Mouse (Mus musculus) bone marrow macrophage, adult 2 months (primary cell): Measurements from ENCODE around the gene Pid1. TPM values are rescaled to one million over a fixed set of nuclear protein-coding genes. Genes with fewer than 3 reads are reported as not detected.
"Not testable (repeated sequence)": the region's sequence is repeated elsewhere in the genome, so short reads cannot be mapped to it uniquely, and the experiment has no call there.

Source experiments
- H3K27ac ChIP-seq: 2 replicates; pipeline ENCODE4 v1.5.1; 2012; ENCODE audit warnings: low read depth, low read length; ENCODE audit not compliant: insufficient read depth
- H3K4me1 ChIP-seq: 2 replicates; pipeline ENCODE4 v1.6.1; 2012; ENCODE audit warnings: low read length; ENCODE audit not compliant: control insufficient read depth, insufficient read depth
- H3K4me3 ChIP-seq: 2 replicates; pipeline ENCODE4 v1.5.1; 2012; ENCODE audit warnings: mild to moderate bottlenecking, low read length, moderate library complexity; ENCODE audit not compliant: insufficient read depth
- CTCF ChIP-seq: IDR thresholded peaks from 2 replicates; pipeline ENCODE4 v1.5.1; 2012; ENCODE audit warnings: low read depth, mild to moderate bottlenecking, low read length, moderate library complexity
- POLR2A ChIP-seq: IDR thresholded peaks from 2 replicates; pipeline ENCODE4 v1.6.1; 2012; ENCODE audit warnings: mild to moderate bottlenecking, low read depth, low read length, borderline replicate concordance
- polyA plus RNA-seq: library from polyadenylated mRNA; stranded (reverse); fragments of >200 nt; gene quantifications from 2 replicates; pipeline ENCODE4 v1.2.4, GENCODE M21; 2012; ENCODE audit not compliant: missing spikeins, insufficient read depth, insufficient read length

Gene Pid1
- polyA plus RNA-seq, 1 experiment = 302 TPM

- Histone ChIP-seq H3K27ac (peak overlapping the region; percentile 67), H3K4me1 (peaks cover 46% of the 10 kb centered on the region), H3K4me3 (no peak overlapping the region)
- TF ChIP-seq CTCF (no peak), POLR2A (no peak)
These were observed 122.7 kb downstream of the Pid1 start for GRCm38 (mm10) chr1:84241192-84241828.

GRCm38 (mm10) chr1:84240203-84240602 is 123.8 kb downstream of the Pid1 start:
- H3K4me3 ChIP-seq = no peak overlapping the region
- no peak for TF ChIP-seq CTCF

DNA sequence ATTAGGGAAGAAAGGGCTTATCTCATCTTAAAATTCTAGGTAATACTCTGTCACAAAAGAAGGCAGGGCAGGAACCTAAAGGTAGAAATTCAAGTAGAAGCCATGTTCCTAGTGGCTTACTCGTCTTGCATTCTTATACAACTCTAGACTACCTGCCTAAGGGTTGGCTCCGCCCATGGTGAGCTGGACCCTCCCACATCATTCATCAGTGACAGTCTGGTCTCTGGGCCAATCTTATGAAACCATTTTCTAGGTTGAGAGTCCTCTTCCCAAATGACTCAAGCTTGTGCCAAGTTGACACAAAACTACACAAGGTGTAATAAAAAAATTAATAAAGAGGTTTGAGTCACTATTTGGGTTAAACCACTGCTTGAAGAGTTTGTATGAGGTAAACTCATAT is 133.5 kb downstream of the Pid1 start:
- no peak for TF ChIP-seq CTCF
- no peak for TF ChIP-seq POLR2A
- no peak overlapping the region for H3K27ac ChIP-seq
- H3K4me1 ChIP-seq = no peaks in the 10 kb centered on the region
- no peak overlapping the region for H3K4me3 ChIP-seq

More at GRCm38 (mm10) chr1:84240203-84240602, 123.8 kb downstream of the Pid1 start:
- H3K4me1 ChIP-seq = peaks cover 43% of the 10 kb centered on the region
- H3K27ac ChIP-seq = peak overlapping the region; percentile 63

DNA sequence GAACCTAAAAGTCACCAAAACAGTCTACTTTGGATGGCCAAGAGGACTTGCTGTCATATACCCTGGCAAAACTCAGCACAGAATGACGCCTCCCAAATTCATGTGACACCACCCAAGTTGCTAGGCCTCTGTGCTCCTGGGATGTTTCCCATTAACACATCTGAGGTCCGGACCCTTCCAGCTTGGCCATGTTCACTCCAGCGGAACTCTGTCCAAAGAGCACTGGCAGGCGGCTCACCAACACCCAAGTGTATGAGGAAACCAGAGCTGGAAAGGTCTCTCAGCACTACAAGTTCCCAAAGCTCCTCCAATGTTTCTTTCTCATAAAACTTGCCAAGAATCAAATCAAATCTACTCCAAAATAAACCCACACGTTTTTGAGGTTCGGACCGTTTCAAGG is 138.4 kb downstream of the Pid1 start:
- TF ChIP-seq CTCF (no peak), POLR2A (no peak)
- peaks cover 14% of the 10 kb centered on the region for H3K4me1 ChIP-seq

GRCm38 (mm10) chr1:84222051-84222450 is 141.9 kb downstream of the Pid1 start:
- no peak overlapping the region for H3K4me3 ChIP-seq
- TF ChIP-seq CTCF = no peak
- TF ChIP-seq POLR2A = no peak
- no peak overlapping the region for H3K27ac ChIP-seq
- peaks cover 31% of the 10 kb centered on the region for H3K4me1 ChIP-seq

More for the DNA sequence above, 138.4 kb downstream of the Pid1 start:
- H3K27ac ChIP-seq = no peak overlapping the region
- H3K4me3 ChIP-seq = no peak overlapping the region

GRCm38 (mm10) chr1:84218605-84219004 is 145.4 kb downstream of the Pid1 start:
- peaks cover 46% of the 10 kb centered on the region for H3K4me1 ChIP-seq
- peak overlapping the region; percentile 88 for H3K27ac ChIP-seq
- no peak for TF ChIP-seq POLR2A
- H3K4me3 ChIP-seq = no peak overlapping the region

DNA sequence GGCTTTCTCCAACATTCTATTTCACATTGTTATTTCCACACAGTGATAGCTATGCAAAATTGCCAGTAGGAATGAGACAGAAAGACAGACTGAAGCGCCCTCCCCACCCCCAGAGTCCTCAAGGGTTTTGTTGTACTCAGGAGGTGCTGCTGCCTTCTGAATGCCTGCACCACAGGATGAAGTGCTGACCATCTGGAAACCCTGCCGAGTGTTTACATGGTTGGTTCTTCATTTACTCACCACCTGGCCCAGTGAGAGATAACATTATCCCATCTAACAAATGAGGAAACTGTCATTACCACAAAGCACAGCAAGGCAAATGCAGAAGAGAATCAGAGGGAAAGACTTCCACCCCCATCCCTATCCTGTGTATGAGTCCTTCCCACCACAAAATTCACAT is 146.2 kb downstream of the Pid1 start:
- peak overlapping the region; percentile 88 for H3K27ac ChIP-seq

DNA sequence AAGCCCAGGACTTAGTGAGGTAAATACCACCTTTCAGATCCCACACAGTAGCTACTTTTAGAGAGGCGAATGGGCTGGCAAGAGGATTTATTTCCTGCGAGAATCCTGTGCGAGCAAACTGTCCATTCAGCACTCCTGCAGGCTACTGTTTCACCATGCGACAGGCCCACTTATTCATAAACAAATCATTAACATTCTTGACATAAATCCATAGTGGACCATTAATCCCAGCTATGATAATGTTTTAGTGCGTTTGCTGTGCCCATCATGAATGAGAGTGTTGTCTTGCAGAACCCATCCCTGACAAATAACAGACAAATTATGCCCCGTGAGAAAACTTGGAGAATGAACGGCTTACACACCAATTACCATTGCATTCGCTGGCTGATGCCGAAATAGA is 152.5 kb downstream of the Pid1 start:
- H3K4me1 ChIP-seq = peaks cover 25% of the 10 kb centered on the region
- no peak for TF ChIP-seq CTCF
- no peak for TF ChIP-seq POLR2A
- no peak overlapping the region for H3K27ac ChIP-seq
- H3K4me3 ChIP-seq = no peak overlapping the region

More for the DNA sequence above, 146.2 kb downstream of the Pid1 start:
- Histone ChIP-seq H3K4me1 (peaks cover 50% of the 10 kb centered on the region), H3K4me3 (no peak overlapping the region)
- TF ChIP-seq POLR2A = no peak
- no peak for TF ChIP-seq CTCF

GRCm38 (mm10) chr1:84205746-84206145 is 158.2 kb downstream of the Pid1 start:
- peaks cover 16% of the 10 kb centered on the region for H3K4me1 ChIP-seq
- not testable (repeated sequence) for H3K4me3 ChIP-seq, H3K27ac ChIP-seq

GRCm38 (mm10) chr1:84203494-84203893 is 160.5 kb downstream of the Pid1 start:
- TF ChIP-seq CTCF (no peak), POLR2A (no peak)
- Histone ChIP-seq H3K27ac (peak overlapping the region; percentile 56), H3K4me1 (peaks cover 29% of the 10 kb centered on the region)

DNA sequence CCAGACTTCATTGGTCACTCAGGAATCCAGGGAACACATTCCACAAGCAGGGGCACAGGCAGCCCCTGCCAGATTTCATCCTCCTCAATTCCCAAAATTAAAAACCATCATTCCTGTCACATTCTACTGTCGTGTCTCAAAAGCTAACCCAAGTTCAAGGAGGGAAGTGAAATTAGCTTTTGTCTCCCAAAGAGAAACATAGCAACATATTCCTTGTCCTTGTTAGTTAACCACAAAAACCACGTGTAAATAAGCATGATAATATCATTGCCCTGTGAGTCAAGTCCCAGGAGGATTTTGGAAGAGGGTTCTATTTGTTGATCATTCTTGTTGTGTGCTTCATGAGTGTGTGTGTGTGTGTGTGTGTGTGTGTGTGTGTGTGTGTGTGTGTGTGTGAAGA is 164.1 kb downstream of the Pid1 start:
- TF ChIP-seq POLR2A (no peak), CTCF (no peak)
- H3K4me3 ChIP-seq = no peak overlapping the region
- peak overlapping the region; percentile 79 for H3K27ac ChIP-seq
- H3K4me1 ChIP-seq = peaks cover 48% of the 10 kb centered on the region

More at GRCm38 (mm10) chr1:84203494-84203893, 160.5 kb downstream of the Pid1 start:
- H3K4me3 ChIP-seq = no peak overlapping the region
